Comparison of ENCODE assay signal across 12 mouse cellular contexts in the genomic region with DNA sequence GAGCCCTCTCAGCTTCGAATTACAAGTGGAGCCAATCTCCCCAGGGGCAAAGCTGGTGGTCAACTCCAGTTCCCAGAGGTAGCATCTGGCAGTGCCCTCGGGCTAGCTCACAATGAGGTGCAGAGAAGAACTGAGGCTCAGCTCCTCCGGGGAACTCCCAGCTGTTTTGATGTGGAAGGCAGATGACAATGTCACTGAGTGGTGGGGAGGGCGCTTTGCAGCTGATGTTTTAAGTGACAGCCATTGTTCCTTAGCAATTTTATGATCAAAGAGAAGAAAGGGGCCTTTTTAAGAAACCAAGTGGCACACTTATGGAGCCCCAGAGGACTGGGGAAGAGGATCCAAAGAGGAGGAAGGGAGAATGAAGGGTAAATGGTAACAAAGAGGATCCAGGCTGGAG. TPM values are rescaled to one million over a fixed set of nuclear protein-coding genes. Genes with fewer than 3 reads are reported as not detected.
DNase-seq lines count a peak whose midpoint lies in the region; ATAC-seq and TF ChIP-seq lines count a peak whose summit lies in the region.
"Had no signal": no experiment of that assay in that cellular context is flagged by ENCODE, and none has a peak within 500 bp of the region (broad histone marks: within the 10 kb centered on the region; RNA-seq: fewer than 3 reads in every experiment).

No protein-coding gene starts in this region.

- in situ Hi-C loops in ES-E14 (cut with MboI; ENCODE audit: low sequenced_read_pairs in 2 of 2, unreplicated experiment in 2 of 2) = no loop called here

- WGBS in heart, embryonic 15.5 days = 58% methylated on average over 4 of the region's 4 CpGs
- WGBS in heart, embryonic 10.5 days = 61% methylated on average over 4 of the region's 4 CpGs

- H3K27ac ChIP-seq in heart, embryonic 15.5 days = 0 out of 2 replicates have a peak overlapping the region, but pooled peaks have one; percentile 15
- no peak overlapping the region for H3K27ac ChIP-seq in heart, embryonic 10.5 days
- peak overlapping the region; percentile 59 for H3K27ac ChIP-seq in layer of hippocampus, adult 2 months
- H3K27ac ChIP-seq in ES-E14 (ENCODE audit: insufficient read depth, low read depth, low read length, poor library complexity, severe bottlenecking) = no peak overlapping the region
- H3K27ac ChIP-seq in brown adipose tissue, adult 24 weeks (replicated peaks; ENCODE audit: low read depth, low read length) = peak overlapping the region; percentile 83
- H3K27ac ChIP-seq: hindbrain, embryonic 15.5 days; stomach, embryonic 15.5 days had no signal

- no peak overlapping the region for H3K4me3 ChIP-seq in heart, embryonic 15.5 days
- H3K4me3 ChIP-seq in heart, embryonic 10.5 days = no peak overlapping the region
- H3K4me3 ChIP-seq in layer of hippocampus, adult 2 months = no peak overlapping the region
- no peak overlapping the region for H3K4me3 ChIP-seq in ES-E14 (ENCODE audit: insufficient read depth in 1 of 2, low read depth in 1 of 2, low read length in 2 of 2, poor library complexity in 1 of 2, severe bottlenecking in 1 of 2)
- H3K4me3 ChIP-seq in brown adipose tissue, adult 24 weeks (ENCODE audit: insufficient read depth, low read depth, low read length) = no peak overlapping the region
- H3K4me3 ChIP-seq: hindbrain, embryonic 15.5 days; stomach, embryonic 15.5 days had no signal

- peaks cover 8% of the 10 kb centered on the region for H3K27me3 ChIP-seq in heart, embryonic 15.5 days
- 0 out of 2 replicates have a peak, but pooled peaks cover 16% of the 10 kb centered on the region for H3K27me3 ChIP-seq in heart, embryonic 10.5 days (ENCODE audit: insufficient read depth, poor library complexity, severe bottlenecking)
- H3K27me3 ChIP-seq: stomach, embryonic 15.5 days had no signal

- DNase-seq in heart, embryonic 10.5 days (ENCODE audit: low spot score) = no peak
- DNase-seq in layer of hippocampus, adult 2 months (ENCODE audit: low spot score in 2 of 2) = no peak
- no peak for DNase-seq in layer of hippocampus, postnatal 36 days
- peak; percentile 4 for DNase-seq in ES-E14 (ENCODE audit: low read depth, low spot score)
- no peak for DNase-seq in spleen, adult 12 weeks (ENCODE audit: low spot score)
- DNase-seq: cerebellum, adult 9-10 months; right cerebral cortex, postnatal 4 days; thymus, postnatal 36 days had no signal

- no peak for ATAC-seq in heart, embryonic 15.5 days (replicated peaks; ENCODE audit: insufficient number of reproducible peaks, insufficient read depth, low FRiP score, low read depth)

- no peaks in the 10 kb centered on the region for H3K9me3 ChIP-seq in heart, embryonic 15.5 days (replicated peaks)
- no peaks in the 10 kb centered on the region for H3K9me3 ChIP-seq in heart, embryonic 10.5 days
- H3K9me3 ChIP-seq in ES-E14 (ENCODE audit: control insufficient read depth, insufficient read depth, low read depth, low read length) = no peaks in the 10 kb centered on the region
- H3K9me3 ChIP-seq: hindbrain, embryonic 15.5 days; stomach, embryonic 15.5 days had no signal

- peaks cover 18% of the 10 kb centered on the region for H3K4me1 ChIP-seq in heart, embryonic 15.5 days (replicated peaks)
- peaks cover 9% of the 10 kb centered on the region; the same call in 1 of the 2 replicates for H3K4me1 ChIP-seq in heart, embryonic 10.5 days
- no peaks in the 10 kb centered on the region for H3K4me1 ChIP-seq in ES-E14 (ENCODE audit: control insufficient read depth in 2 of 2, insufficient read depth in 2 of 2, low read length in 2 of 2, poor library complexity in 1 of 2)
- H3K4me1 ChIP-seq in brown adipose tissue, adult 24 weeks (ENCODE audit: control insufficient read depth, insufficient read depth, insufficient read length, low read length) = peaks cover 17% of the 10 kb centered on the region
- H3K4me1 ChIP-seq: stomach, embryonic 15.5 days had no signal

- no peak for TF ChIP-seq CTCF in layer of hippocampus, adult 2 months (conservative IDR thresholded peaks at IDR 0.05)

- H3K36me3 ChIP-seq in heart, embryonic 15.5 days = no peaks in the 10 kb centered on the region
- H3K36me3 ChIP-seq in heart, embryonic 10.5 days = no peaks in the 10 kb centered on the region
- H3K36me3 ChIP-seq in ES-E14 (ENCODE audit: control insufficient read depth, insufficient read depth, low read length, poor library complexity, severe bottlenecking) = no peaks in the 10 kb centered on the region
- H3K36me3 ChIP-seq: hindbrain, embryonic 15.5 days; stomach, embryonic 15.5 days had no signal

- no peak overlapping the region for H3K4me2 ChIP-seq in heart, embryonic 15.5 days
- H3K4me2 ChIP-seq: hindbrain, embryonic 15.5 days; stomach, embryonic 15.5 days had no signal

- H3K9ac ChIP-seq in heart, embryonic 15.5 days = no peak overlapping the region
- H3K9ac ChIP-seq in ES-E14 (ENCODE audit: insufficient read depth, low read depth, low read length, poor library complexity, severe bottlenecking) = no peak overlapping the region
- H3K9ac ChIP-seq: hindbrain, embryonic 15.5 days; stomach, embryonic 15.5 days had no signal

TF ChIP-seq in ES-E14, 5 proteins besides CTCF, POLR2A, EP300 and RAD21:
- TF ChIP-seq ZC3H11A (IDR thresholded peaks at IDR 0.05; ENCODE audit: borderline replicate concordance, low read depth, low read length) (no peak), CHD2 (IDR thresholded peaks at IDR 0.05; ENCODE audit: low read depth, low read length) (no peak), HCFC1 (IDR thresholded peaks at IDR 0.05; ENCODE audit: borderline replicate concordance, insufficient read depth, low read length) (no peak), MAFK (IDR thresholded peaks at IDR 0.05; ENCODE audit: insufficient read depth, low read depth, low read length) (no peak), ZNF384 (IDR thresholded peaks at IDR 0.05; ENCODE audit: low read depth, low read length) (no peak)

RNA-seq across cellular contexts. Expression of gene Ephb1, which starts 46.8 kb away (rescaled TPM):
- polyA plus RNA-seq in heart, embryonic 15.5 days (2015; fragmentation: Nextera tagmentation; extraction: Ambion mirVana) = 1.4 and 1.7 TPM in 2 replicates
- polyA plus RNA-seq in heart, embryonic 10.5 days (2016; fragmentation: Nextera tagmentation; extraction: Ambion mirVana) = 0.52 and 1.3 TPM in 2 replicates
- total RNA-seq in layer of hippocampus, adult 2 months (2021) = 10 to 100 TPM; 23.5 to 26.3 TPM
- total RNA-seq in layer of hippocampus, postnatal 36 days (2021) = 10 to 100 TPM; 25.8 to 26.6 TPM
- total RNA-seq in ES-E14 (2012; rRNA removed) = 0.27 and 0.32 TPM in 2 replicates
- 0.50 TPM in 1 of 2 replicates, not detected in the other for polyA plus RNA-seq in brown adipose tissue, adult 24 weeks (2012; ENCODE audit: insufficient read depth, insufficient read length, missing spikeins)

Comparison
In these comparisons a context has a peak if more than half of its experiments do, and no peak if none do; other contexts are left out.
1. H3K27ac ChIP-seq: peak in heart, embryonic 15.5 days (single experiment), layer of hippocampus, adult 2 months (single experiment) and brown adipose tissue, adult 24 weeks (single experiment); none in heart, embryonic 10.5 days (single experiment) and ES-E14 (single experiment).
2. RNA of gene Ephb1, which starts 46.8 kb away (total RNA-seq): 25.8 to 26.6 TPM in layer of hippocampus, postnatal 36 days and 23.5 to 26.3 TPM in layer of hippocampus, adult 2 months; 0.27 to 0.32 TPM in ES-E14; every median in the first group is over 10 times any median in the second.